Mouse (Mus musculus): Measurements from ENCODE around the gene Atp5f1. TPM values are rescaled to one million over a fixed set of nuclear protein-coding genes. Genes with fewer than 3 reads are reported as not detected.
A peak's percentile ranks its signal among the peaks of the same experiment; 100 is the strongest.

Atp5f1 gene
- polyA plus RNA-seq, 1 experiment from 2014 or later = 436 TPM

DNA sequence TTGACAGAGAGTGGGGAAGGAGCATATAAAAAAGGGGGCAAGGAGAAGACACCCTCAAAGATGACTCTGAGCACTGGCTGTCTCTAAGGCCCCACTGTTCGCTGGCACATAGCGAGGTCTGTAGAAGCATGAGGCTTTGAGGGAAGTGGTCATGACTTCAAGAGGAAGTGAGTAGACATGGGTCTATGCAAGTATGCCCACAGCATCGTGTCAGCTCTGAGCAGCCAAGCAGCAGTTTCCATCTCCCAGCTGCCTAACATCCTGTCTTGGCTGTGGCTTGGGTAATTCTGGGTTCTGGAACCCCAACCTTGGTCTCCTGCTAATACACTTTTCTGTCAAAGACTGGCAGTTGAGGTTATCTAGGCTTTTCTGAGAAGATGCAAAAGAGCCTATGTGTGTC, 59.2 kb downstream of the Atp5f1 start:
- Histone ChIP-seq H3K9ac (replicated peaks) (no peak overlapping the region), H3K4me3 (ENCODE audit: low read depth, low read length) (no peak overlapping the region), H3K27me3 (ENCODE audit: insufficient read depth, low read length) (no peaks in the 10 kb centered on the region), H3K9me3 (ENCODE audit: low read length) (no peaks in the 10 kb centered on the region), H3K4me1 (ENCODE audit: insufficient read depth) (peaks cover 5% of the 10 kb centered on the region), H3K36me3 (replicated peaks; ENCODE audit: insufficient read depth, low read length) (no peaks in the 10 kb centered on the region), H3K27ac (ENCODE audit: low read depth) (no peak overlapping the region; the same call in 1 of the 2 replicates), H3K4me2 (ENCODE audit: low read depth, low read length) (no peak overlapping the region)
- DNase-seq (no peak), ATAC-seq (peak; percentile 65)
- no peak for TF ChIP-seq CTCF (IDR thresholded peaks at IDR 0.05; ENCODE audit: low read depth)
- TF ChIP-seq EP300 (IDR thresholded peaks at IDR 0.05; ENCODE audit: low read depth) = no peak
- WGBS (ENCODE audit: insufficient replicate concordance) = 44% methylated on average over 3 of the region's 3 CpGs

DNA sequence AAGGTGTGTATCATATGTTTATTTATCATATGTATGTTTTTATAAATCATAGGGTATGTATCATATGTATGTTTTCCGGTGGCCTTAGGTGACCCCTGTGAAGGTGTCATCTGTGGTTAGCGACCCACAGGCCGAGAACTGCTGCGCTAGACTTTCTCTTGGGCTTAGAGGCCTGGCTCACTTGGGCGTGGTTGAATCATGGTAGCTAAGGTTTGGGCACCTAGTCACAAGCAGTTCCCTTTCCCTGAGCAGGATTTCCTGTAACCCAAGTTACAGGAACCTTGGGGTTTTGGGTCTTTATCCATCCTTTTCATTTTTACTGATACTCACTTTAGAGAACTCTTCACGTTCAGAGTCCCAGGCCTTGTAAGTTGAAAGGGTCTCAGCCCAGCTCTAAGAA, 59.6 kb downstream of the Atp5f1 start:
- Histone ChIP-seq H3K9ac (replicated peaks) (no peak overlapping the region), H3K4me2 (ENCODE audit: low read depth, low read length) (no peak overlapping the region), H3K27me3 (ENCODE audit: insufficient read depth, low read length) (no peaks in the 10 kb centered on the region), H3K4me1 (ENCODE audit: insufficient read depth) (peaks cover 7% of the 10 kb centered on the region), H3K9me3 (ENCODE audit: low read length) (no peaks in the 10 kb centered on the region), H3K4me3 (ENCODE audit: low read depth, low read length) (no peak overlapping the region), H3K36me3 (replicated peaks; ENCODE audit: insufficient read depth, low read length) (no peaks in the 10 kb centered on the region), H3K27ac (ENCODE audit: low read depth) (no peak overlapping the region)
- ATAC-seq = no peak
- TF ChIP-seq CTCF (IDR thresholded peaks at IDR 0.05; ENCODE audit: low read depth) (no peak), EP300 (IDR thresholded peaks at IDR 0.05; ENCODE audit: low read depth) (no peak)
- WGBS (ENCODE audit: insufficient replicate concordance) = 54% methylated on average over 6 of the region's 6 CpGs
- no peak for DNase-seq

DNA sequence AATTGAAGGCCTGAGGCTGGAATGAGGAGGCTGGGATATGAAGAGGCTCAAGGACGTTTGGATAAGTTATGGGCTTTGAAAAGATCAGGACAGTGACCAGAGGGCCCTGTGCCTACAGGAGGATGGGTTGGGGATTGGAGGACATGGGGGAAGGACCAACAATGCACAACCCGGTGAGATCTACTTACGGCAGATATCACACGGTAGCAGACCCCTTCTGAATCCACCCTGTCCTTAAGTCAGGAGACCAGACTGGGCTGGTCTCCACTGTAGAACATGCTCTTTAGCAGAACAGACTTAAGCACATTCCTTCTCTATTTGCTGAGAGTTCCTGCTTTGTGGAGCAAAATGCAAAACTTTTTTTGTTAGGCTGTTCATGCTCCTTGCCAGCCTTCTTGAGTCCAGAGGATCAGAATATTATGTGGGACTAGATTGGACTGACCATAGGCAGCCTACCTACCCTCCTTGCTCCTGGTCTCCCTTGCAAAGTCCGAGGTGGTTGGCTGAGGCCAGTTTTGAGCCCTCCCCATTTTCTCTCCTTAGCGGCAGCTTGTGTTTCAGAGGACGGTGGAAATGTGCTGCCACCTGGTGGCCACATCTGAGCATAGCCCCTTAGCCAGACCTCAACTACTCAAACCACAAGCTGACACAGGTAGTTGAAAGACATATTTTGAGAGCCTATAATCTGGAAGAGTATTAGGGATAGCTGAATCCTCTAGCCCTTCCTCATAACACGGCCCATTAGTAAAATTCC, 60.3 kb downstream of the Atp5f1 start:
- DNase-seq (peak; percentile 88), ATAC-seq (peak; percentile 39)
- Histone ChIP-seq H3K27me3 (ENCODE audit: insufficient read depth, low read length) (no peaks in the 10 kb centered on the region), H3K27ac (ENCODE audit: low read depth) (no peak overlapping the region), H3K9me3 (ENCODE audit: low read length) (no peaks in the 10 kb centered on the region), H3K4me2 (ENCODE audit: low read depth, low read length) (no peak overlapping the region), H3K4me3 (ENCODE audit: low read depth, low read length) (no peak overlapping the region), H3K4me1 (ENCODE audit: insufficient read depth) (peaks cover 14% of the 10 kb centered on the region), H3K36me3 (replicated peaks; ENCODE audit: insufficient read depth, low read length) (no peaks in the 10 kb centered on the region), H3K9ac (replicated peaks) (no peak overlapping the region)
- WGBS (ENCODE audit: insufficient replicate concordance) = 41% methylated on average over 8 of the region's 8 CpGs
- TF ChIP-seq CTCF (IDR thresholded peaks at IDR 0.05; ENCODE audit: low read depth) (peak; percentile 97), EP300 (IDR thresholded peaks at IDR 0.05; ENCODE audit: low read depth) (no peak)

GRCm38 (mm10) chr3:105898861-105899260, 61.0 kb downstream of the Atp5f1 start:
- WGBS (ENCODE audit: insufficient replicate concordance) = 85% methylated on average over 11 of the region's 11 CpGs
- ATAC-seq = no peak
- TF ChIP-seq CTCF (IDR thresholded peaks at IDR 0.05; ENCODE audit: low read depth) = no peak
- no peak for TF ChIP-seq EP300 (IDR thresholded peaks at IDR 0.05; ENCODE audit: low read depth)
- Histone ChIP-seq H3K4me2 (ENCODE audit: low read depth, low read length) (no peak overlapping the region), H3K36me3 (replicated peaks; ENCODE audit: insufficient read depth, low read length) (no peaks in the 10 kb centered on the region), H3K27me3 (ENCODE audit: insufficient read depth, low read length) (no peaks in the 10 kb centered on the region), H3K27ac (ENCODE audit: low read depth) (no peak overlapping the region), H3K4me3 (ENCODE audit: low read depth, low read length) (no peak overlapping the region), H3K9ac (replicated peaks) (no peak overlapping the region), H3K4me1 (ENCODE audit: insufficient read depth) (peaks cover 16% of the 10 kb centered on the region), H3K9me3 (ENCODE audit: low read length) (no peaks in the 10 kb centered on the region)
- no peak for DNase-seq

GRCm38 (mm10) chr3:105898325-105898724, 61.6 kb downstream of the Atp5f1 start:
- H3K4me2 ChIP-seq (ENCODE audit: low read depth, low read length) = no peak overlapping the region
- ATAC-seq (no peak), DNase-seq (no peak)
- TF ChIP-seq EP300 (IDR thresholded peaks at IDR 0.05; ENCODE audit: low read depth) (no peak), CTCF (IDR thresholded peaks at IDR 0.05; ENCODE audit: low read depth) (no peak)
- no peaks in the 10 kb centered on the region for H3K27me3 ChIP-seq (ENCODE audit: insufficient read depth, low read length)
- H3K9ac ChIP-seq (replicated peaks) = no peak overlapping the region
- peaks cover 21% of the 10 kb centered on the region for H3K4me1 ChIP-seq (ENCODE audit: insufficient read depth)
- 23% methylated on average over 2 of the region's 2 CpGs for WGBS (ENCODE audit: insufficient replicate concordance)
- H3K9me3 ChIP-seq (ENCODE audit: low read length) = no peaks in the 10 kb centered on the region
- H3K4me3 ChIP-seq (ENCODE audit: low read depth, low read length) = no peak overlapping the region
- H3K36me3 ChIP-seq (replicated peaks; ENCODE audit: insufficient read depth, low read length) = no peaks in the 10 kb centered on the region
- no peak overlapping the region for H3K27ac ChIP-seq (ENCODE audit: low read depth)

DNA sequence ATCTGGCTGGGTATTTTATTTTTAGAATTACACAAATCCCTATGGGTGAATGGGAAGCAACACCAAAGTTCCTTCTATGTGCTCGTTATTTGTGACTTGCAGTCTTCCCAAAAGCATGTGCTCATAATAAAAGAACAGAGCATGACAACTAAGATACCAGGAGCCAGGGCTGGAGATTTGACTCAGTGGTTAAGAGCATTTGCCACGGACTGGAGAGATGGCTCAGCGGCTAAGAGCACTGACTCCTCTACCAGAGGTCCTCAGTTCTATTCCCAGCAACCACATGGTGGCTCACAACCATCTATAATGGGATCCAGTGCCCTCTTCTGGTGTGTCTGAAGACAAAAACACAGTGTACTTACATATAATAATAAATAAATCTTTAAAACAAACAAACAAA, 63.1 kb downstream of the Atp5f1 start:
- Histone ChIP-seq H3K27ac (ENCODE audit: low read depth) (no peak overlapping the region), H3K4me3 (ENCODE audit: low read depth, low read length) (no peak overlapping the region), H3K27me3 (ENCODE audit: insufficient read depth, low read length) (no peaks in the 10 kb centered on the region), H3K36me3 (replicated peaks; ENCODE audit: insufficient read depth, low read length) (no peaks in the 10 kb centered on the region), H3K9ac (replicated peaks) (no peak overlapping the region), H3K4me1 (ENCODE audit: insufficient read depth) (peaks cover 34% of the 10 kb centered on the region), H3K4me2 (ENCODE audit: low read depth, low read length) (no peak overlapping the region), H3K9me3 (ENCODE audit: low read length) (no peaks in the 10 kb centered on the region)
- TF ChIP-seq EP300 (IDR thresholded peaks at IDR 0.05; ENCODE audit: low read depth) (no peak), CTCF (IDR thresholded peaks at IDR 0.05; ENCODE audit: low read depth) (no peak)
- ATAC-seq (no peak), DNase-seq (no peak)
- 81% methylated on average over 3 of the region's 3 CpGs for WGBS (ENCODE audit: insufficient replicate concordance)

Data from liver, postnatal 0 days (tissue).